Mouse (Mus musculus): Measurements from ENCODE around the gene Kcnf1.
"Not testable (repeated sequence)": the region's sequence is repeated elsewhere in the genome, so short reads cannot be mapped to it uniquely, and the experiment has no call there.

The Kcnf1 gene

GRCm38 (mm10) chr12:17157558-17157957 lies 19.1 kb downstream of the Kcnf1 start:
- DNase-seq (ENCODE audit: low spot score): no peak

GRCm38 (mm10) chr12:17155781-17156180 lies 20.9 kb downstream of the Kcnf1 start:
- DNase-seq (ENCODE audit: low spot score): no peak

- no peak for DNase-seq (ENCODE audit: low spot score)
Measured at GRCm38 (mm10) chr12:17152840-17153239, 23.8 kb downstream of the Kcnf1 start.

GRCm38 (mm10) chr12:17148920-17149319 lies 27.8 kb downstream of the Kcnf1 start:
- DNase-seq (ENCODE audit: low spot score): no peak

GRCm38 (mm10) chr12:17141791-17142190 lies 34.9 kb downstream of the Kcnf1 start:
- no peak for DNase-seq (ENCODE audit: low spot score)

GRCm38 (mm10) chr12:17140436-17140835 lies 36.3 kb downstream of the Kcnf1 start:
- DNase-seq (ENCODE audit: low spot score): no peak

- DNase-seq (ENCODE audit: low spot score): no peak
Measured at GRCm38 (mm10) chr12:17134546-17135096, 42.1 kb downstream of the Kcnf1 start.

- no peak for DNase-seq (ENCODE audit: low spot score)
Measured at GRCm38 (mm10) chr12:17132243-17132642, 44.4 kb downstream of the Kcnf1 start.

- no peak for DNase-seq (ENCODE audit: low spot score)
Measured at GRCm38 (mm10) chr12:17131563-17131962, 45.1 kb downstream of the Kcnf1 start.

- not testable (repeated sequence) for DNase-seq (ENCODE audit: low spot score)
Measured at GRCm38 (mm10) chr12:17122881-17123280, 53.8 kb downstream of the Kcnf1 start.

All from urinary bladder, postnatal 10 days (tissue).